Mouse (Mus musculus): ENCODE results near the gene Vgll4.

DNA sequence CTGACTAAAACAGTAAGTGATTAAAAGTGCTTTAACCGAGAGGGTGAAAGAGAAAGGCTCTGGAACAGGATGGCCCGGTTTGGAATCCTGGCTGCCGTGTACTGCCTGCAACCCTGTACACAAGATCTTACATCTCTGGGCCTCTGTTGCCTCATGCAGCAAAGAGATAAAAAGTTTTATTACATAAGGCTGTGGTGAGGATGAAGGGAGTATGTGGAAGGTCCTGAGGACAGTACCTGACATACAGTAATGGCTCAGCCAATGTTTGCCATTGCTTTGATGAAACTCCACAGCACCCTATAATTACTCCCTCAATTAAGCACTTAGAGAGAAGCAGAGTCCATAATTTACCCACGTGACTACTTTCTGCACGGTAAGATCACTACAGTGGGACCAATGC is 27.1 kb upstream of the Vgll4 start:
- TF ChIP-seq CTCF (IDR thresholded peaks at IDR 0.05; ENCODE audit: extremely low read depth, insufficient read depth, insufficient read length, insufficient replicate concordance) (no peak), POLR2A (IDR thresholded peaks at IDR 0.05; ENCODE audit: low read depth, low read length) (no peak)
